Mouse (Mus musculus) embryonic facial prominence, embryonic 11.5 days (tissue): Measurements from ENCODE around the gene Tob1. TPM values are rescaled to one million over a fixed set of nuclear protein-coding genes. Genes with fewer than 3 reads are reported as not detected.
A peak's percentile ranks its signal among the peaks of the same experiment; 100 is the strongest.

Source experiments
- ATAC-seq: fragments of 200-750 bp; cut with Nextera tagmentation; replicated peaks from 2 replicates; pipeline ENCODE4 v1.8.0; 2017; ENCODE audit warnings: low read depth; ENCODE audit not compliant: insufficient number of reproducible peaks, low FRiP score, low TSS enrichment
- DNase-seq: peaks from one replicate; pipeline ENCODE4 v3.0.0-alpha.2; 2015; ENCODE audit warnings: low spot score
- H3K27ac ChIP-seq: fragments of 300-500 bp; sonication (generic); replicated peaks from 2 replicates; pipeline ENCODE4 v1.5.1; 2014; ENCODE audit warnings: mild to moderate bottlenecking, low read depth, low read length, control low read depth
- H3K27me3 ChIP-seq: fragments of 300-500 bp; sonication (generic); 2 replicates; pipeline ENCODE4 v1.6.1; 2014; ENCODE audit warnings: mild to moderate bottlenecking, low read length, moderate library complexity, mixed read lengths; ENCODE audit not compliant: control insufficient read depth, insufficient read depth
- H3K36me3 ChIP-seq: fragments of 300-500 bp; sonication (generic); replicated peaks from 2 replicates; pipeline ENCODE4 v1.6.1; 2014; ENCODE audit warnings: low read depth, mild to moderate bottlenecking, low read length, moderate library complexity, mixed read lengths; ENCODE audit not compliant: control insufficient read depth, insufficient read depth
- H3K4me1 ChIP-seq: fragments of 300-500 bp; sonication (generic); 2 replicates; pipeline ENCODE4 v1.6.1; 2014; ENCODE audit warnings: low read length, mixed read lengths; ENCODE audit not compliant: control insufficient read depth, insufficient read depth
- H3K4me2 ChIP-seq: fragments of 300-500 bp; sonication (generic); 2 replicates; pipeline ENCODE4 v1.6.1; 2014; ENCODE audit warnings: low read depth, mild to moderate bottlenecking, control low read depth, low read length, moderate library complexity
- H3K4me3 ChIP-seq: fragments of 300-500 bp; sonication (generic); 2 replicates; pipeline ENCODE4 v1.5.1; 2014; ENCODE audit warnings: low read depth, low read length, control low read depth
- H3K9ac ChIP-seq: fragments of 300-500 bp; sonication (generic); replicated peaks from 2 replicates; pipeline ENCODE4 v1.6.1; 2014; ENCODE audit warnings: mild to moderate bottlenecking, control low read depth, low read length
- H3K9me3 ChIP-seq: fragments of 300-500 bp; sonication (generic); replicated peaks from 2 replicates; pipeline ENCODE4 v1.6.1; 2016; ENCODE audit warnings: mild to moderate bottlenecking, low read length, inconsistent platforms, mixed read lengths; ENCODE audit not compliant: control insufficient read depth
- WGBS: fragments of 180-500 bp; shearing (Covaris S2); extraction: QIAGEN DNeasy Blood & Tissue Kit; methylation state at CpG from one replicate; pipeline ENCODE4 v1.1.7; 2014; 5-methylcytosine and 5-hydroxymethylcytosine counted together
- polyA plus RNA-seq: library from polyadenylated mRNA; unstranded; fragments of >200 nt; fragmentation: Nextera tagmentation; extraction: Ambion mirVana; gene quantifications from 2 replicates; pipeline ENCODE4 v1.2.1, GENCODE M21; 2014

Gene Tob1
- polyA plus RNA-seq = 32.0 and 32.8 TPM in 2 replicates

DNA sequence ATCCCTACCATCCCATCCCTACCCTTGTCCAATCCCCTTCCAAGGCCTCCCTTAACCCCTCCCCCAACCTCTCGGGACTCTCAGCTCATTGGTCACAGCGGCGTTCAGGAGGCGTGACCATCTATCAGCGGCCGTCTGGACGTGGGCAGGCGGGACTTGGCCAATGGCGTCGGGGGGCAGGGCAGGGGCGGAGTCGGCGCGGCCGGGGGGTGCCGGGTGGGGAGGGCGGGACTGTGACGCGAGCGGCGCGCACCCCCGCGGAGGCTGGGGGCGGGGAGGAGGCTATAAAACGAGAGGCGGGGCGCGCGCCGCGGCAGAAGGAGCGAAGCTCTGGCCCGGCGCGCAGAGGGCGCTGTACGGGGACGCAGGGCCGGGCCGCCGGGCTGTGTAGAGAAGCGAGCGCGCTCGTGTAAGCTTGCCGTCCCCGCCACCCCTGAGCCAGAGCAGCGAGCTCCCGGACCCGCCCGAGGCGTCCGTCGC lies at the start of gene Tob1:
Gene Tob1 (plus strand): TSS at position 331 of the 480 bp plus-strand sequence.
- WGBS = 2% methylated on average over 20 of the region's 55 CpGs
- peak within 1 kb of the TSS; percentile 95 for H3K4me2 ChIP-seq
- no peaks in the 10 kb centered on the region for H3K9me3 ChIP-seq
- peaks cover 7% of the 10 kb centered on the region for H3K36me3 ChIP-seq
- DNase-seq (peak; percentile 100), ATAC-seq (peak; percentile 97)
- H3K9ac ChIP-seq = peak within 1 kb of the TSS; percentile 92
- peak within 1 kb of the TSS; percentile 96 for H3K4me3 ChIP-seq
- H3K27me3 ChIP-seq = no peaks in the 10 kb centered on the region
- peak within 1 kb of the TSS; percentile 98 for H3K27ac ChIP-seq
- peaks cover 6% of the 10 kb centered on the region; the same call in 1 of the 2 replicates for H3K4me1 ChIP-seq

DNA sequence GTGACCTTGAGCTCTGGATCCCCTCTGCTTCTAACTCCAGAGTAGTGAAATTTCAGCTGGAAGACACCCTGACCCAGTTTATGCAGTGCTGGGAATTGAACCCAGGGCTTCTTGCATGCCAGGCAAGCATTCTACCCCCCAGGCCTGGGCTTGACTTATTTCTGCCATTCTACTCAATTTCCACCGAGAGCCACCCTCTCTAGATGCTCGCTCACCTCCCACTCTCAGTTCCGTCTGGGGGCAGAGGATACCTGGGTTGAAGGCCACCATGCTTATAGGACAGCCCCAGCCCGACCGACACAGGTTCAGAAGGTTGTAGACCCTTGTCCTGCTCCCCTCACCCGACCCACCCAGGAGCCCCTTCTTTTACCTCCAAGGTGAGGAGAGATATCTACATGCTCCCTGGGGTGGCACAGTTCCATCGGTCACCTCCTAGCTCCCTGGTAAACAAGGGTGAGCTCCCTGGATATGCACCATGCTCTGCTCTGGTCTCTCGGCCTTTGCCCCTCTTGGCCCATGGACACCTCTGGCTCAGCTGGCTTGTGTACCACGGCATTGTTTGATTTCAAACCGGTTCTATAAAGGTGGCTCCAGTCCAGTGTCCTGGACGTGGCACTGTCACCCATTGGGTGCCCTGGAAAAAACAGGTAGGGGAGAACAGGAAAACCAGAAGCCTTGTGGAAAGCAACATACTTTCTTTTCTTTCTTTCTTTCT lies 49.2 kb upstream of the Tob1 start:
- Histone ChIP-seq H3K9me3 (no peaks in the 10 kb centered on the region), H3K4me2 (no peak overlapping the region), H3K27me3 (no peaks in the 10 kb centered on the region), H3K27ac (no peak overlapping the region), H3K36me3 (no peaks in the 10 kb centered on the region), H3K4me1 (peaks cover 5% of the 10 kb centered on the region), H3K4me3 (no peak overlapping the region), H3K9ac (no peak overlapping the region)
- WGBS = 85% methylated on average over 11 of the region's 11 CpGs
- ATAC-seq = no peak
- no peak for DNase-seq

DNA sequence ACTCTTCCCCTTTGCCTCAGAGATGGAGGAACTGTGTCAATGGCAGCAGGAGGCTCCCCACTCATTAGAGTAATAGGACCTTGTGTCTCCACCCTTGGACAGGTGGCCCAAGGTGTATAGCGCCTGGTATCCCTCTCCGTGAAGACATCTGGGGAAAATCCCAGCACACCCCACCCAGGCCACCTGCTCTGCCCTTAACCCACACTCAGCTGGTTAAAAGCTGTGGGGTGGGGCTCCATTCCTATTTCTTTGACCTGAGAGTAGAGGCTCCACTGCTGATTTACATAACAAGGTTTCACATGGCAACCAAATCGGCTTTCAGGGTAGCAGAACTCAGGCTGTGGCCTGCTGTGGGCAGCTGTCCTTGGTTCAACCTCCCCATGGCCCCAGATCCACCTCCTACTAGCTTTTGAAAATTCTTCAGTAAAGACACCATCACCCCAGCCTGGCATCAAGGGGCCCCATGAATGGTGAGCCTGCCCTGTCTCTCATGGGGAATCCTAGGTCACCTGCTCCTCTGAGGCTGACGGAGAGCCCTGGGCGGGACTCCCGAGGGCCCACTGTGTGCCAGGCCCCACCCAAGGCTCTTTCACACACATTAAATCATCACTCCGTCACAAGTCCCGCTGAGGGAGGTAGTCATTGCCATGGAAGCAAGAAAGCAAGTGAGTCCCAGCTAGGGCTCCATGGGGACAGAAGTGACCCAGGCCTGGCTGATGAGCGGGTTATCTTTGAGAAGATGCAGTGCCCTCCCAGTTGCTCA lies 48.1 kb upstream of the Tob1 start:
- Histone ChIP-seq H3K4me1 (peaks cover 5% of the 10 kb centered on the region), H3K4me2 (no peak overlapping the region), H3K9me3 (no peaks in the 10 kb centered on the region), H3K36me3 (no peaks in the 10 kb centered on the region), H3K9ac (no peak overlapping the region), H3K27me3 (no peaks in the 10 kb centered on the region), H3K27ac (no peak overlapping the region), H3K4me3 (no peak overlapping the region)
- ATAC-seq = no peak
- WGBS = 79% methylated on average over 9 of the region's 9 CpGs
- DNase-seq = no peak

DNA sequence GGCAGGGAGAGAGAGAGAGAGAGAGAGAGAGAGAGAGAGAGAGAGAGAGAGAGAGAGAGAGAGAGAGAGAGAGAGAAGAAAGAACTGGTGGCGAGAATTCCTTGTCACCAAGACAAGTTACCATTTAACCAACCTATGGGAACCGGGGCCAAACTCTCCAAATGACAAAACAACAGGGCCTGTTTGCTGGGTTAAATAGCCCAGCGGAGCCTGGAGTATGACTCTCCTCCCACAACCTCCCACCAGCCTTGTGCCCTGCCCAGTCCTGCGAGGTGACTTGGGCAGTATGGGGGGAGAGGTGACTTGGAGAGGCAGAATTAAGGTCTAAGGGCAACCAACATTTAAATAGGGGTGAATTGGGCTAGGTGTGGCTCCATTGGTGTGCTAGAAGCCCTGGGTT lies 45.5 kb upstream of the Tob1 start:
- H3K27ac ChIP-seq = no peak overlapping the region
- no peaks in the 10 kb centered on the region for H3K4me1 ChIP-seq
- H3K9me3 ChIP-seq = no peaks in the 10 kb centered on the region
- no peaks in the 10 kb centered on the region for H3K36me3 ChIP-seq
- WGBS = 81% methylated on average over 4 of the region's 4 CpGs
- H3K4me3 ChIP-seq = no peak overlapping the region
- DNase-seq (no peak), ATAC-seq (no peak)
- H3K4me2 ChIP-seq = no peak overlapping the region
- H3K27me3 ChIP-seq = no peaks in the 10 kb centered on the region
- H3K9ac ChIP-seq = no peak overlapping the region

DNA sequence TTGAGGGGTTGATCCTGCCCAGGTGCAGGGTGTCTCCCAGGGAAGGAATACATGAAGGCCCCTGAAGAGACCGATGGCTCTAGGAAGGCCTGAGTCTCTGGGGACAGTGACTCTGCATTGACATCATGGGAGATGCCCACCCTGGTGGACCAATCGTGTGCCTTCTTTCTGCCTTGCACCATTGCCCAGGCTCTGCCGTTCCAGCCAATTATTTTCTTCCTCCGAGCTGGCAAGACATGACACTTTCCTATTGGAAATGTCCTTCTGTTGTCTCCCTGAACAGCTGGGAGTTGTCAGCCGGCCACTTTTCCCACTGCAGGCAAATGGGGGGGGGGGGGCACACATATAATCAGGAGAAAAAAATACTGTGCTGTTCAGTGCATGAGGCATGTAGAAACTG lies 43.0 kb upstream of the Tob1 start:
- Histone ChIP-seq H3K27me3 (no peaks in the 10 kb centered on the region), H3K4me2 (no peak overlapping the region), H3K4me1 (no peaks in the 10 kb centered on the region), H3K9me3 (no peaks in the 10 kb centered on the region), H3K27ac (no peak overlapping the region), H3K36me3 (no peaks in the 10 kb centered on the region), H3K9ac (no peak overlapping the region), H3K4me3 (no peak overlapping the region)
- ATAC-seq = no peak
- no peak for DNase-seq
- 60% methylated on average over 5 of the region's 5 CpGs for WGBS

DNA sequence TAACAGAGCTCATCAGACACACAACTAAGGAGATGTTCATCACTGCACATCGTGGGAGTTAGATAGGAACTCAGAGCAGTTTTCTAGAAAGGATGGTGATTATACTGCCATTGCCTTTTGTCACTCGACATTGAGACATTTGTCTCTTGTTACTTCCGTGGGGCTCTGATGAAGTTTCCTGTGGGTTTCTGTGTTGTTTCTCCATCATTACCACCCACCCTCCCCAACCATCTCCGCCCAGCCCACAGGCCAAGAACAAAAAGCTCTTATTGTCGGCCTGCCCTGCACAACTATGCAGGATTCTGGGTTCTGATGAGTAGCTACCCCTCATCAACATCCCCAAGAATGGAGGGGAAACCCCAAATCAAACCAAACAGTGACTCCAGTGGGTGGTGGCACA lies 41.7 kb upstream of the Tob1 start:
- Histone ChIP-seq H3K36me3 (no peaks in the 10 kb centered on the region), H3K9me3 (no peaks in the 10 kb centered on the region), H3K4me2 (no peak overlapping the region), H3K27me3 (no peaks in the 10 kb centered on the region), H3K4me1 (no peaks in the 10 kb centered on the region), H3K4me3 (no peak overlapping the region), H3K27ac (no peak overlapping the region), H3K9ac (no peak overlapping the region)
- ATAC-seq (no peak), DNase-seq (no peak)
- 73% methylated on average over 5 of the region's 5 CpGs for WGBS

DNA sequence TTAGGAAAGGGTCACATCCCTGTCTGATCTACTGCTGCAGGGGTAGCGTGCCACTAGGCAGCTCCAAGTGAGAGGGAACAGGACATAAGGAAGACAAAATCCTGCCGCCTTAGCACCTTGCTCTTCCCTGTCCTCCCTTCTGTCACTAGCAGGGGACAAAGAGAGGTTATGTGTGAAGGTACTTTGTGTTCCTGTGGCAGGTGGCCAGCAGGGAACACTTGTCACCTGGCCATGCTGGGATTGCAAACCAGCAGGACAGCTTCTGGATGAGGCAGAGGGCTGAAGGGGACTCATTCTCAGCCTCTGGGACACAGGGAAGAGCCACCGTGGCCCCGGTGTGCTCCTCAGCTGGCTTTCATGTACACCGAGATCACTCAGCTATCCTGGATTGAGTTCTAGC lies 39.6 kb upstream of the Tob1 start:
- no peak overlapping the region for H3K4me3 ChIP-seq
- no peaks in the 10 kb centered on the region for H3K36me3 ChIP-seq
- H3K27ac ChIP-seq = no peak overlapping the region
- no peak overlapping the region for H3K9ac ChIP-seq
- no peaks in the 10 kb centered on the region for H3K9me3 ChIP-seq
- H3K4me1 ChIP-seq = no peaks in the 10 kb centered on the region
- no peaks in the 10 kb centered on the region for H3K27me3 ChIP-seq
- H3K4me2 ChIP-seq = no peak overlapping the region
- DNase-seq (no peak), ATAC-seq (no peak)
- 85% methylated on average over 5 of the region's 5 CpGs for WGBS

DNA sequence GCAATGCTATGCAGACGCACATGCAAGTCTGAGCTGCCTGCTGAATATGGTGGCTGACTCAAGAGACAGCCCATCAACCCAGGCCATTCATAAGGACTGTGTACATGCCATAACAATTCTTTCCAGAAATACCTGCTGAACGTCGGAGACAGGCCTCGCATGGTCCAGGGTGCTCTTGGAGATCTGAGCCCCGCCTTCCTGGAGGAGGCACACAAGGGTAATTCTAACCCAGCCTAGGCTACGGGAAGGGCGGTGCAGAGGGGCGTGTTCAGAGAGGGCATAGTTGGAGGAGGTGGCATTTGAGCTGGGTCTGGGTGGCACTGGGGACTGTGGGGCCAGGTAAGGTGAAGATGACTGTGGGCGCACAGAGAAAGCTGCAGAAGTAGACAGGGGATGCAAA lies 39.1 kb upstream of the Tob1 start:
- Histone ChIP-seq H3K27ac (no peak overlapping the region), H3K4me2 (no peak overlapping the region), H3K4me1 (no peaks in the 10 kb centered on the region), H3K36me3 (no peaks in the 10 kb centered on the region), H3K9ac (no peak overlapping the region), H3K27me3 (no peaks in the 10 kb centered on the region), H3K4me3 (no peak overlapping the region), H3K9me3 (no peaks in the 10 kb centered on the region)
- no peak for ATAC-seq
- no peak for DNase-seq
- WGBS = 71% methylated on average over 9 of the region's 9 CpGs
